Mouse (Mus musculus): ENCODE results near the gene Phf7. TPM values are rescaled to one million over a fixed set of nuclear protein-coding genes. Genes with fewer than 3 reads are reported as not detected.

Phf7 gene
- polyA plus RNA-seq, 1 experiment: 2.3 TPM

DNA sequence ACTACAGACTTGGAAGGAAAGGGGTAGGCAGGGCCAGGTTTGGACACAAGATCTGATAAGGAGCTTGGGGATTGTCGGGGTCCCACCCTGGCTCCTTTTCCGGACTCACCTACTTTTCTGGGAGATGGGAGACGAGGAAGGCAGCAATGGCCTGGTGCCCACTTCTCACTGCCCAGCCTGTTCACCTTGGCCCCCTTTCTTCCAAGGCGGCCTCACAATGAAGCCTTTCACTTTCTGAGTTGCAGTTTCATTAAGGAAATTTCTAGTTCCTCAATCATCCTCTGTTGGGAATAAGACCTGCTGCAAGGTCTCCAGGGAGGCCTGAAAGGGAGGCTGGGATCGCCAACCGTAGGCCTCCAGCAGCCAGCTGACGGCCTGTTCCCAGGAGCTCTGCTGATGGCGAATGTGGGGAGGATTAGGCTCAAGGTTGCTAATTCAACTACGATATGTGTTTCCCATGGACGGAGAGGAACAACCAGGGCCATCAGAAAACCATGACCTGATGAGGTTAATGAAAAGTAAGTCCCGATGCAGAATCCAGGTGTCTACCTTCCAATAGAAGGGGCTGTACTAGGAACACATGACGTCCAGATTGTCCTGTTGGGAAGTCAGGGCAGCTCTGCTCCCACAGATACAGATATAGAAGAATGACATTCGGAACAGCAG lies 18.6 kb downstream of the Phf7 start:
- WGBS: 75% methylated on average over 13 of the region's 13 CpGs
- TF ChIP-seq POLR2A (IDR thresholded peaks at IDR 0.05; ENCODE audit: low read depth, low read length): no peak
- TF ChIP-seq CTCF (IDR thresholded peaks at IDR 0.05; ENCODE audit: extremely low read depth, insufficient read length, insufficient replicate concordance, low read depth, low read length): no peak
- Histone ChIP-seq H3K4me1 (ENCODE audit: control insufficient read depth, insufficient read depth, insufficient read length, low read length) (no peaks in the 10 kb centered on the region; the same call in none of the 2 replicates), H3K27ac (ENCODE audit: insufficient read depth, low read depth, low read length) (no peak overlapping the region; the same call in 1 of the 2 replicates), H3K36me3 (ENCODE audit: control insufficient read depth, insufficient read depth, low read length) (no peaks in the 10 kb centered on the region), H3K4me3 (ENCODE audit: low read depth, low read length) (no peak overlapping the region), H3K27me3 (ENCODE audit: control insufficient read depth, insufficient read depth, low read length) (peaks cover 2% of the 10 kb centered on the region; the same call in 1 of the 2 replicates)

GRCm38 (mm10) chr14:31230442-31230841 lies 20.7 kb downstream of the Phf7 start:
- Histone ChIP-seq H3K4me3 (ENCODE audit: low read depth, low read length) (no peak overlapping the region), H3K27ac (ENCODE audit: insufficient read depth, low read depth, low read length) (no peak overlapping the region), H3K36me3 (ENCODE audit: control insufficient read depth, insufficient read depth, low read length) (no peaks in the 10 kb centered on the region), H3K4me1 (ENCODE audit: control insufficient read depth, insufficient read depth, insufficient read length, low read length) (no peaks in the 10 kb centered on the region; the same call in none of the 2 replicates), H3K27me3 (ENCODE audit: control insufficient read depth, insufficient read depth, low read length) (peaks cover 2% of the 10 kb centered on the region; the same call in 1 of the 2 replicates)
- WGBS: 59% methylated on average over 8 of the region's 8 CpGs
- no peak for TF ChIP-seq POLR2A (IDR thresholded peaks at IDR 0.05; ENCODE audit: low read depth, low read length)
- no peak for TF ChIP-seq CTCF (IDR thresholded peaks at IDR 0.05; ENCODE audit: extremely low read depth, insufficient read length, insufficient replicate concordance, low read depth, low read length)

GRCm38 (mm10) chr14:31228234-31228633 lies 22.9 kb downstream of the Phf7 start:
- TF ChIP-seq POLR2A (IDR thresholded peaks at IDR 0.05; ENCODE audit: low read depth, low read length): no peak; the same call in 1 of the 2 replicates
- TF ChIP-seq CTCF (IDR thresholded peaks at IDR 0.05; ENCODE audit: extremely low read depth, insufficient read length, insufficient replicate concordance, low read depth, low read length): no peak
- WGBS: 60% methylated on average over 6 of the region's 6 CpGs
- H3K27ac ChIP-seq (ENCODE audit: insufficient read depth, low read depth, low read length): no peak overlapping the region
- H3K4me3 ChIP-seq (ENCODE audit: low read depth, low read length): no peak overlapping the region
- peaks cover 2% of the 10 kb centered on the region; the same call in 1 of the 2 replicates for H3K27me3 ChIP-seq (ENCODE audit: control insufficient read depth, insufficient read depth, low read length)
- no peaks in the 10 kb centered on the region for H3K36me3 ChIP-seq (ENCODE audit: control insufficient read depth, insufficient read depth, low read length)
- no peaks in the 10 kb centered on the region; the same call in none of the 2 replicates for H3K4me1 ChIP-seq (ENCODE audit: control insufficient read depth, insufficient read depth, insufficient read length, low read length)

DNA sequence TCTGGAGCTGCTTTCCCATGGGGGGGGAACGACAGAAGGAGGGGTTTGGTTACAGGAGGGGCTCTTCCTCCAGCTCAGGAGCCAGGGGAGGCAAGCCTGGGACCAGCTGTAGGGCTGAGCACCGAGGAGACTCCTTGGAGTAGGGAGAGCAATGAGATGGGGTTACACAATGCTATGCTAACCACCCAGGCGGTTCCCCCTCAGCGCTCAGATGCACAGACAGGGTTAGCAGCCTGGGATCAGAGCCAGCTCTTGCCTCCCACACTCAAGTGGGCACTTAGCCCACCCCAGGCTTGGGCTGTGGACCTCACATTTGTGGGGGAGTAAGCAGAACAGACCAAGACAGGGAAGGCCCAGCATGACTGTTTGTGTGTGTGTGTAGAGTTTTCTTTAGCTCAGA lies 24.1 kb downstream of the Phf7 start:
- TF ChIP-seq CTCF (IDR thresholded peaks at IDR 0.05; ENCODE audit: extremely low read depth, insufficient read length, insufficient replicate concordance, low read depth, low read length): no peak
- WGBS: 69% methylated on average over 4 of the region's 4 CpGs
- Histone ChIP-seq H3K4me1 (ENCODE audit: control insufficient read depth, insufficient read depth, insufficient read length, low read length) (no peaks in the 10 kb centered on the region; the same call in 1 of the 2 replicates), H3K36me3 (ENCODE audit: control insufficient read depth, insufficient read depth, low read length) (no peaks in the 10 kb centered on the region), H3K27ac (ENCODE audit: insufficient read depth, low read depth, low read length) (no peak overlapping the region), H3K27me3 (ENCODE audit: control insufficient read depth, insufficient read depth, low read length) (peaks cover 2% of the 10 kb centered on the region; the same call in 1 of the 2 replicates), H3K4me3 (ENCODE audit: low read depth, low read length) (no peak overlapping the region)

GRCm38 (mm10) chr14:31217666-31218065 lies 33.5 kb downstream of the Phf7 start, which contains the start of gene Sema3g:
Gene Sema3g, plus strand, starts transcription at chr14:31217860.
- Histone ChIP-seq H3K27ac (ENCODE audit: insufficient read depth, low read depth, low read length) (no peak within 1 kb of the TSS), H3K27me3 (ENCODE audit: control insufficient read depth, insufficient read depth, low read length) (no peaks in the 10 kb centered on the region), H3K36me3 (ENCODE audit: control insufficient read depth, insufficient read depth, low read length) (no peaks in the 10 kb centered on the region), H3K4me3 (ENCODE audit: low read depth, low read length) (peak within 1 kb of the TSS; percentile 17), H3K4me1 (ENCODE audit: control insufficient read depth, insufficient read depth, insufficient read length, low read length) (peaks cover 5% of the 10 kb centered on the region)
- TF ChIP-seq POLR2A (IDR thresholded peaks at IDR 0.05; ENCODE audit: low read depth, low read length): no peak
- TF ChIP-seq CTCF (IDR thresholded peaks at IDR 0.05; ENCODE audit: extremely low read depth, insufficient read length, insufficient replicate concordance, low read depth, low read length): peak; percentile 38; the same call in 1 of the 2 replicates
- 12% methylated on average over 11 of the region's 11 CpGs for WGBS

- Histone ChIP-seq H3K27ac (ENCODE audit: insufficient read depth, low read depth, low read length) (no peak within 1 kb of the TSS), H3K4me1 (ENCODE audit: control insufficient read depth, insufficient read depth, insufficient read length, low read length) (peaks cover 5% of the 10 kb centered on the region), H3K4me3 (ENCODE audit: low read depth, low read length) (peak within 1 kb of the TSS; percentile 17), H3K36me3 (ENCODE audit: control insufficient read depth, insufficient read depth, low read length) (no peaks in the 10 kb centered on the region), H3K27me3 (ENCODE audit: control insufficient read depth, insufficient read depth, low read length) (no peaks in the 10 kb centered on the region)
- TF ChIP-seq CTCF (IDR thresholded peaks at IDR 0.05; ENCODE audit: extremely low read depth, insufficient read length, insufficient replicate concordance, low read depth, low read length): no peak
- TF ChIP-seq POLR2A (IDR thresholded peaks at IDR 0.05; ENCODE audit: low read depth, low read length): no peak
- 85% methylated on average over 2 of the region's 2 CpGs for WGBS
These were observed 34.3 kb downstream of the Phf7 start, which contains the start of gene Nisch for GRCm38 (mm10) chr14:31216846-31217245. Gene Nisch, minus strand, starts transcription at chr14:31216946.

DNA sequence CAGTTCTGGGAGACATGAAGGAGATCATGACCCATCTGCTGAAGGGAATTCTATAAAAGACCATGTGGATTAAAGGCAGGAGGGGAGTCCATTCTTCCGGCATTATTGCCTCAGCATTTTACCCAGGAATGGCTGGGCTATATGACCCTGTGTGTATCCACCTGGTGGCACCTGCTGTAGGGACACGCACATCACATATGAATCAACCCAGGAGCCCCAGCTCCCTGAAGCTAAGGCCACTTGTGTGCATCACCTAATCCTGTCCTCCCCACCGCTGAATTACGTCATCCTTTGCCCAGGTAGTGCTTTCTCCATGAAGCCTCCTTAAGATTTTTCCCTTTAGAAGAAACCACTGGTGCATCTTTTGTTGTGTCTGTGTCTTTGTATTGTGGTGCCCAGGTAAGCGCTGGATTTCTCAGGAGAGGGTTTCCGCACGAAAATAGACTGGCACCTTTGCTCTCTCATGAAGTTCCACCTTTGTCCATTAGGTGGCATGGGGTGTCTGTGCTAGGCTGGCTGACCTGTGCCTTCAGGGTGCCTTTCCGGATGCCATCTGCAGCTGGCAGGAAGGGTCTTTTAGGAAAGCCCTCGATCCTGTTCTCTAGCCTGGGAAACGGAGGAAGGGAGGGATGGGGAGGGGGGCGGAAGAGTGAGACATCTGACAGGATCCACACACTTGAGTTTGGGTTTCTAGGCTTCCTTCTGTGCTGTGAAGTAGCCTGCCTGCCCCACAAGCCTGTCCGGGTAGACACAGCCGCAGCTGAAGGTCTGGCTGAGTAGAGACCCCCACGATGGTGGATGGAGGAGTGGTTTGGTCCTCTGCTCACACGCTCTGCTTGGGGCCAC lies 35.7 kb downstream of the Phf7 start:
- Histone ChIP-seq H3K4me1 (ENCODE audit: control insufficient read depth, insufficient read depth, insufficient read length, low read length) (peaks cover 5% of the 10 kb centered on the region), H3K36me3 (ENCODE audit: control insufficient read depth, insufficient read depth, low read length) (no peaks in the 10 kb centered on the region), H3K27me3 (ENCODE audit: control insufficient read depth, insufficient read depth, low read length) (no peaks in the 10 kb centered on the region), H3K27ac (ENCODE audit: insufficient read depth, low read depth, low read length) (no peak overlapping the region), H3K4me3 (ENCODE audit: low read depth, low read length) (no peak overlapping the region)
- no peak for TF ChIP-seq POLR2A (IDR thresholded peaks at IDR 0.05; ENCODE audit: low read depth, low read length)
- peak; percentile 79; the same call in 1 of the 2 replicates for TF ChIP-seq CTCF (IDR thresholded peaks at IDR 0.05; ENCODE audit: extremely low read depth, insufficient read length, insufficient replicate concordance, low read depth, low read length)
- 30% methylated on average over 15 of the region's 15 CpGs for WGBS
